In genomic region chr9:37600538-37601205, GRCm38 (mm10) we compare ENCODE assay signal across 18 mouse cellular contexts. TPM values are rescaled to one million over a fixed set of nuclear protein-coding genes. Genes with fewer than 3 reads are reported as not detected.
DNase-seq lines count a peak whose midpoint lies in the region; ATAC-seq lines count a peak whose summit lies in the region.
"Had no signal": no experiment of that assay in that cellular context is flagged by ENCODE, and none has a peak within 500 bp of the region (broad histone marks: within the 10 kb centered on the region; RNA-seq: fewer than 3 reads in every experiment).

No protein-coding gene starts in this region.

- H3K9ac ChIP-seq in lung, embryonic 16.5 days (ENCODE audit: low read length), result no peak overlapping the region
- H3K9ac ChIP-seq in liver, embryonic 12.5 days, result no peak overlapping the region
- no peak overlapping the region for H3K9ac ChIP-seq in hindbrain, embryonic 12.5 days
- H3K9ac ChIP-seq: forebrain, embryonic 12.5 days; midbrain, embryonic 12.5 days; neural tube, embryonic 13.5 days had no signal

- DNase-seq in lung, postnatal 25 days (ENCODE audit: low spot score), result no peak
- no peak for DNase-seq in urinary bladder, adult 2 months (ENCODE audit: low spot score)
- DNase-seq: adrenal gland, postnatal 10 days; cerebellum, adult 9-11 months; embryo, embryonic 11 days; heart, postnatal 4 days; kidney, adult 8-10 months; lung, adult 2 months; lung, postnatal 4 days; thymus, adult 2 months had no signal

- no peaks in the 10 kb centered on the region for H3K9me3 ChIP-seq in lung, embryonic 16.5 days (ENCODE audit: control insufficient read depth, low read length)
- no peaks in the 10 kb centered on the region for H3K9me3 ChIP-seq in liver, embryonic 12.5 days (replicated peaks)
- no peaks in the 10 kb centered on the region for H3K9me3 ChIP-seq in hindbrain, embryonic 12.5 days (replicated peaks)
- H3K9me3 ChIP-seq: forebrain, embryonic 12.5 days; midbrain, embryonic 12.5 days; neural tube, embryonic 13.5 days had no signal

- peak; percentile 17; the same call in 1 of the 2 replicates for ATAC-seq in lung, embryonic 16.5 days (ENCODE audit: low read depth)
- ATAC-seq in erythroid progenitor cell, adult 5-6 weeks (replicated peaks; ENCODE audit: low FRiP score, poor library complexity, severe bottlenecking), result peak; percentile 71
- ATAC-seq in liver, embryonic 12.5 days, result peak; percentile 97
- peak; percentile 95 for ATAC-seq in megakaryocyte-erythroid progenitor cell, adult 5-6 weeks (replicated peaks; ENCODE audit: low FRiP score, low TSS enrichment, poor library complexity, severe bottlenecking)
- ATAC-seq in hindbrain, embryonic 12.5 days (ENCODE audit: low FRiP score), result no peak

- no peaks in the 10 kb centered on the region for H3K27me3 ChIP-seq in lung, embryonic 16.5 days (ENCODE audit: control insufficient read depth, insufficient read depth, low read depth, low read length)
- no peaks in the 10 kb centered on the region for H3K27me3 ChIP-seq in liver, embryonic 12.5 days (replicated peaks)
- no peaks in the 10 kb centered on the region for H3K27me3 ChIP-seq in hindbrain, embryonic 12.5 days
- H3K27me3 ChIP-seq: forebrain, embryonic 12.5 days; midbrain, embryonic 12.5 days; neural tube, embryonic 13.5 days had no signal

- no peaks in the 10 kb centered on the region for H3K36me3 ChIP-seq in lung, embryonic 16.5 days (ENCODE audit: control insufficient read depth, insufficient read depth, low read length)
- H3K36me3 ChIP-seq in liver, embryonic 12.5 days, result no peaks in the 10 kb centered on the region
- no peaks in the 10 kb centered on the region for H3K36me3 ChIP-seq in hindbrain, embryonic 12.5 days
- H3K36me3 ChIP-seq: forebrain, embryonic 12.5 days; midbrain, embryonic 12.5 days; neural tube, embryonic 13.5 days had no signal

- 86% methylated on average over 2 of the region's 2 CpGs for WGBS in lung, embryonic 16.5 days
- WGBS in liver, embryonic 12.5 days (ENCODE audit: insufficient replicate concordance), result 18% methylated on average over 2 of the region's 2 CpGs
- WGBS in hindbrain, embryonic 12.5 days, result 89% methylated on average over 2 of the region's 2 CpGs

- no peak overlapping the region for H3K4me3 ChIP-seq in lung, embryonic 16.5 days (ENCODE audit: low read length)
- no peak overlapping the region for H3K4me3 ChIP-seq in liver, embryonic 12.5 days
- no peak overlapping the region for H3K4me3 ChIP-seq in hindbrain, embryonic 12.5 days
- H3K4me3 ChIP-seq: forebrain, embryonic 12.5 days; midbrain, embryonic 12.5 days; neural tube, embryonic 13.5 days had no signal

- H3K4me1 ChIP-seq in lung, embryonic 16.5 days (replicated peaks; ENCODE audit: control insufficient read depth, insufficient read depth, low read length), result no peaks in the 10 kb centered on the region
- H3K4me1 ChIP-seq in liver, embryonic 12.5 days, result peaks cover 28% of the 10 kb centered on the region
- no peaks in the 10 kb centered on the region for H3K4me1 ChIP-seq in hindbrain, embryonic 12.5 days
- H3K4me1 ChIP-seq: forebrain, embryonic 12.5 days; midbrain, embryonic 12.5 days; neural tube, embryonic 13.5 days had no signal

- H3K27ac ChIP-seq in lung, embryonic 16.5 days (ENCODE audit: low read length), result no peak overlapping the region
- peak overlapping the region; percentile 72 for H3K27ac ChIP-seq in liver, embryonic 12.5 days
- H3K27ac ChIP-seq in hindbrain, embryonic 12.5 days, result no peak overlapping the region
- H3K27ac ChIP-seq: forebrain, embryonic 12.5 days; midbrain, embryonic 12.5 days; neural tube, embryonic 13.5 days had no signal

- H3K4me2 ChIP-seq in lung, embryonic 16.5 days (ENCODE audit: low read depth, low read length), result no peak overlapping the region
- H3K4me2 ChIP-seq in liver, embryonic 12.5 days, result peak overlapping the region; percentile 30
- H3K4me2 ChIP-seq in hindbrain, embryonic 12.5 days (replicated peaks), result no peak overlapping the region
- H3K4me2 ChIP-seq: forebrain, embryonic 12.5 days; midbrain, embryonic 12.5 days; neural tube, embryonic 13.5 days had no signal

RNA-seq across cellular contexts. Expression of gene Spa17, which starts 12.8 kb away (rescaled TPM):
- 11.8 and 13.8 TPM in 2 replicates for polyA plus RNA-seq in lung, embryonic 16.5 days (2015; fragmentation: Nextera tagmentation; extraction: Ambion mirVana)
- not detected in 2 replicates for total RNA-seq in erythroid progenitor cell, adult 5-6 weeks (2015; ENCODE audit: low replicate concordance)
- total RNA-seq in erythroid progenitor cell, adult 5-6 weeks (2017; ENCODE audit: low replicate concordance), result 11.6 TPM in 1 of 2 replicates, not detected in the other
- polyA plus RNA-seq in liver, embryonic 12.5 days (2016; fragmentation: Nextera tagmentation; extraction: Ambion mirVana), result 2.8 and 4.0 TPM in 2 replicates
- 3.5 and 9.8 TPM in 2 replicates for total RNA-seq in megakaryocyte-erythroid progenitor cell, adult 5-6 weeks (2014; fragmentation: Nextera tagmentation)
- 6.2 TPM in 1 of 2 replicates, not detected in the other for total RNA-seq in megakaryocyte-erythroid progenitor cell, adult 5-6 weeks (2017)
- polyA plus RNA-seq in urinary bladder, adult 2 months (2012; rRNA removed), result 2.2 and 3.8 TPM in 2 replicates
- 17.9 and 22.9 TPM in 2 replicates for polyA plus RNA-seq in hindbrain, embryonic 12.5 days (2016; fragmentation: Nextera tagmentation; extraction: Ambion mirVana)

RNA-seq across cellular contexts. Expression of gene Siae, which starts 45.2 kb away (rescaled TPM):
- 14.9 and 15.3 TPM in 2 replicates for polyA plus RNA-seq in lung, embryonic 16.5 days (2015; fragmentation: Nextera tagmentation; extraction: Ambion mirVana)
- 2.2 and 2.5 TPM in 2 replicates for total RNA-seq in erythroid progenitor cell, adult 5-6 weeks (2015; ENCODE audit: low replicate concordance)
- 3.6 and 5.9 TPM in 2 replicates for total RNA-seq in erythroid progenitor cell, adult 5-6 weeks (2017; ENCODE audit: low replicate concordance)
- 5.6 and 5.7 TPM in 2 replicates for polyA plus RNA-seq in liver, embryonic 12.5 days (2016; fragmentation: Nextera tagmentation; extraction: Ambion mirVana)
- 15.3 and 16.8 TPM in 2 replicates for total RNA-seq in megakaryocyte-erythroid progenitor cell, adult 5-6 weeks (2014; fragmentation: Nextera tagmentation)
- total RNA-seq in megakaryocyte-erythroid progenitor cell, adult 5-6 weeks (2017), result 9.6 and 11.3 TPM in 2 replicates
- polyA plus RNA-seq in urinary bladder, adult 2 months (2012; rRNA removed), result 16.6 and 17.1 TPM in 2 replicates
- 9.4 and 12.1 TPM in 2 replicates for polyA plus RNA-seq in hindbrain, embryonic 12.5 days (2016; fragmentation: Nextera tagmentation; extraction: Ambion mirVana)

RNA-seq across cellular contexts. Expression of gene Nrgn, which starts 48.0 kb away (rescaled TPM):
- polyA plus RNA-seq in lung, embryonic 16.5 days (2015; fragmentation: Nextera tagmentation; extraction: Ambion mirVana), result 4.7 and 9.0 TPM in 2 replicates
- 1.1 and 3.8 TPM in 2 replicates for total RNA-seq in erythroid progenitor cell, adult 5-6 weeks (2015; ENCODE audit: low replicate concordance)
- 2.3 TPM in 1 of 2 replicates, not detected in the other for total RNA-seq in erythroid progenitor cell, adult 5-6 weeks (2017; ENCODE audit: low replicate concordance)
- polyA plus RNA-seq in liver, embryonic 12.5 days (2016; fragmentation: Nextera tagmentation; extraction: Ambion mirVana), result 20.6 and 23.4 TPM in 2 replicates
- 16.8 and 21.8 TPM in 2 replicates for total RNA-seq in megakaryocyte-erythroid progenitor cell, adult 5-6 weeks (2014; fragmentation: Nextera tagmentation)
- 7.1 and 8.3 TPM in 2 replicates for total RNA-seq in megakaryocyte-erythroid progenitor cell, adult 5-6 weeks (2017)
- polyA plus RNA-seq in urinary bladder, adult 2 months (2012; rRNA removed), result 1.8 and 1.9 TPM in 2 replicates
- 15.4 and 15.5 TPM in 2 replicates for polyA plus RNA-seq in hindbrain, embryonic 12.5 days (2016; fragmentation: Nextera tagmentation; extraction: Ambion mirVana)

RNA-seq across cellular contexts. Expression of gene Tbrg1, which starts 56.4 kb away (rescaled TPM):
- 134 and 139 TPM in 2 replicates for polyA plus RNA-seq in lung, embryonic 16.5 days (2015; fragmentation: Nextera tagmentation; extraction: Ambion mirVana)
- total RNA-seq in erythroid progenitor cell, adult 5-6 weeks (2015; ENCODE audit: low replicate concordance), result 16.9 and 30.6 TPM in 2 replicates
- 19.5 and 25.8 TPM in 2 replicates for total RNA-seq in erythroid progenitor cell, adult 5-6 weeks (2017; ENCODE audit: low replicate concordance)
- 80.0 and 80.6 TPM in 2 replicates for polyA plus RNA-seq in liver, embryonic 12.5 days (2016; fragmentation: Nextera tagmentation; extraction: Ambion mirVana)
- 80.1 and 93.1 TPM in 2 replicates for total RNA-seq in megakaryocyte-erythroid progenitor cell, adult 5-6 weeks (2014; fragmentation: Nextera tagmentation)
- 62.7 and 74.2 TPM in 2 replicates for total RNA-seq in megakaryocyte-erythroid progenitor cell, adult 5-6 weeks (2017)
- 77.0 and 83.6 TPM in 2 replicates for polyA plus RNA-seq in urinary bladder, adult 2 months (2012; rRNA removed)
- polyA plus RNA-seq in hindbrain, embryonic 12.5 days (2016; fragmentation: Nextera tagmentation; extraction: Ambion mirVana), result 129 and 140 TPM in 2 replicates
